11 mouse cellular contexts compared by ENCODE assay signal in the genomic region with DNA sequence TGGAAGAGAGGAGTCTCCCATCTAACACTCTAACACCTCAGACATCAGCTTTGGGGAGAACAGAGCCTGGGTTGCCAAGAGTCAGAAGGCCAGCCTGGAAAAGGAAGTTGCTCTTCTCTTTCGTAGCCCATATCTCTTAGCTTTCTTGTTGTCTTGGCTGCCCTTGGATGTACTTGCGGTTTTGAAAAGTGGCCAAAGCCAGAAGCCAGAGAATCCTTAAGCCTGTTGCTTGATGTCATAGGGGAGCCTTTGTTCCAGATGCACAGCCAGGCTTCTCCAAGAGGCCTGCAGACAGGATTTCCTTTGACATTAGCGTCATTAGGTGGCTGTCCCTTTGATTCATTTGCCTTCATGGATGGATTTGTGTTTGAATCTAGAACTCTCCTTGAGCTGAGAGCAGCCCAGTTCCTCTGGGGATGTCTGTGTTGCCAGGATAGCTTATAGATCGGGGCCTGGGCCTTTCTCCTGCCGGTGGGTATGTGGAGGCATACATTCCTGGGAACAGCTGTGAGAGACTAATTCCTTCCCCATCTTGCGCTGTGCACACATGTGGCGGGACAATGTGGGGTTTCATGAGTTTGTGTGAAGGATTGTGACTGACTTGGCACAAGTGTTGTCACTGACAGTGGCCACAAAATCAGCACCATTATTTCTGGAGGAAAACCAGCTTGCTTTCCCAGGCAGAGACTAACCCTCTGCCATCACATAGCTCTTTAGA.
DNase-seq lines count a peak whose midpoint lies in the region; ATAC-seq and TF ChIP-seq lines count a peak whose summit lies in the region.
"Had no signal": no experiment of that assay in that cellular context is flagged by ENCODE, and none has a peak within 500 bp of the region (broad histone marks: within the 10 kb centered on the region; RNA-seq: fewer than 3 reads in every experiment).

No protein-coding gene starts in this region.

- WGBS in midbrain, embryonic 10.5 days = 83% methylated on average over 7 of the region's 7 CpGs
- 81% methylated on average over 7 of the region's 7 CpGs for WGBS in midbrain, embryonic 14.5 days
- 70% methylated on average over 7 of the region's 7 CpGs for WGBS in kidney, adult 2 months

- H3K9me3 ChIP-seq in midbrain, embryonic 10.5 days (replicated peaks) = no peaks in the 10 kb centered on the region
- H3K9me3 ChIP-seq in midbrain, embryonic 14.5 days (ENCODE audit: control insufficient read depth, low read length) = no peaks in the 10 kb centered on the region
- H3K9me3 ChIP-seq: hindbrain, embryonic 12.5 days had no signal

- no peaks in the 10 kb centered on the region for H3K27me3 ChIP-seq in midbrain, embryonic 10.5 days (ENCODE audit: low read depth, poor library complexity, severe bottlenecking)
- H3K27me3 ChIP-seq in midbrain, embryonic 14.5 days (ENCODE audit: control insufficient read depth, insufficient read depth, low read length) = no peaks in the 10 kb centered on the region
- H3K27me3 ChIP-seq in kidney, adult 2 months (replicated peaks; ENCODE audit: control insufficient read depth, insufficient read depth, low read length) = no peaks in the 10 kb centered on the region
- H3K27me3 ChIP-seq in myocyte (ENCODE audit: control insufficient read depth, insufficient read depth, insufficient read length) = no peaks in the 10 kb centered on the region
- H3K27me3 ChIP-seq: hindbrain, embryonic 12.5 days; Patski had no signal

- H3K4me1 ChIP-seq in midbrain, embryonic 10.5 days = peaks cover 59% of the 10 kb centered on the region
- H3K4me1 ChIP-seq in midbrain, embryonic 14.5 days (ENCODE audit: control insufficient read depth, insufficient read depth, low read length) = 0 out of 2 replicates have a peak, but pooled peaks cover 2% of the 10 kb centered on the region
- no peaks in the 10 kb centered on the region for H3K4me1 ChIP-seq in kidney, adult 2 months (ENCODE audit: control insufficient read depth, insufficient read depth, low read length)

- H3K9ac ChIP-seq in midbrain, embryonic 14.5 days (replicated peaks; ENCODE audit: low read length) = no peak overlapping the region
- H3K9ac ChIP-seq: hindbrain, embryonic 12.5 days had no signal

- no peak for DNase-seq in midbrain, embryonic 10.5 days (ENCODE audit: low spot score)
- no peak for DNase-seq in midbrain, embryonic 14.5 days
- peak; percentile 78 to 80 for DNase-seq in adrenal gland, postnatal 36 days
- DNase-seq in kidney, adult 2 months = peak; percentile 75
- no peak for DNase-seq in right cerebral cortex, postnatal 36 days (ENCODE audit: low spot score in 2 of 2)
- DNase-seq: thymus, postnatal 14 days had no signal

- no peak for TF ChIP-seq CTCF in kidney, adult 2 months (conservative IDR thresholded peaks at IDR 0.05; ENCODE audit: insufficient read depth, insufficient read length, low read depth, low read length)

- H3K36me3 ChIP-seq in midbrain, embryonic 10.5 days = peaks cover 47% of the 10 kb centered on the region
- no peaks in the 10 kb centered on the region for H3K36me3 ChIP-seq in midbrain, embryonic 14.5 days (ENCODE audit: control insufficient read depth, insufficient read depth, low read length)
- no peaks in the 10 kb centered on the region for H3K36me3 ChIP-seq in kidney, adult 2 months (ENCODE audit: control insufficient read depth, insufficient read depth, low read length)
- peaks cover 15% of the 10 kb centered on the region for H3K36me3 ChIP-seq in myocyte (ENCODE audit: control insufficient read depth, insufficient read depth)

- H3K4me3 ChIP-seq in midbrain, embryonic 10.5 days = no peak overlapping the region
- no peak overlapping the region for H3K4me3 ChIP-seq in midbrain, embryonic 14.5 days (replicated peaks; ENCODE audit: low read depth, low read length)
- no peak overlapping the region for H3K4me3 ChIP-seq in kidney, adult 2 months (ENCODE audit: insufficient read depth, low read depth, low read length)
- H3K4me3 ChIP-seq in myocyte = no peak overlapping the region
- H3K4me3 ChIP-seq: hindbrain, embryonic 12.5 days had no signal

- no peak for ATAC-seq in midbrain, embryonic 14.5 days (ENCODE audit: low FRiP score, low TSS enrichment)
- ATAC-seq in erythroid progenitor cell, adult 5-6 weeks (replicated peaks; ENCODE audit: low FRiP score, poor library complexity, severe bottlenecking) = no peak
- ATAC-seq: Patski had no signal

- 0 out of 2 replicates have a peak overlapping the region, but pooled peaks have one; percentile 29 for H3K27ac ChIP-seq in midbrain, embryonic 10.5 days (replicated peaks)
- no peak overlapping the region for H3K27ac ChIP-seq in midbrain, embryonic 14.5 days (replicated peaks; ENCODE audit: low read depth, low read length)
- no peak overlapping the region for H3K27ac ChIP-seq in kidney, adult 2 months (ENCODE audit: insufficient read depth, low read depth, low read length)
- H3K27ac ChIP-seq: hindbrain, embryonic 12.5 days had no signal

- H3K4me2 ChIP-seq in midbrain, embryonic 14.5 days (ENCODE audit: low read length) = no peak overlapping the region
- H3K4me2 ChIP-seq in myocyte (ENCODE audit: low read depth) = peak overlapping the region; percentile 65
- H3K4me2 ChIP-seq: hindbrain, embryonic 12.5 days; midbrain, embryonic 11.5 days had no signal

- no peak overlapping the region for H3ac ChIP-seq in myocyte (ENCODE audit: control insufficient read depth, insufficient read length)

- no peak for TF ChIP-seq POLR2A in kidney, adult 2 months (IDR thresholded peaks at IDR 0.05; ENCODE audit: low read depth, low read length)
- TF ChIP-seq POLR2A in myocyte (IDR thresholded peaks at IDR 0.05; ENCODE audit: insufficient read length, low read depth) = no peak

- peaks cover 74% of the 10 kb centered on the region for H3K79me2 ChIP-seq in myocyte (ENCODE audit: control insufficient read depth, insufficient read depth)

TF ChIP-seq in myocyte, 11 proteins besides CTCF, POLR2A, EP300 and RAD21:
- TF ChIP-seq MYOG (IDR thresholded peaks at IDR 0.05; ENCODE audit: control insufficient read depth in 1 of 3, insufficient read depth in 1 of 3, insufficient read length in 2 of 3, low read depth in 2 of 3) = peak in 1 of 3 experiments; percentile 72
- TF ChIP-seq POLR2AphosphoS2 (IDR thresholded peaks at IDR 0.05; ENCODE audit: insufficient read length, low read depth) = no peak
- TF ChIP-seq USF1 (IDR thresholded peaks at IDR 0.05; ENCODE audit: low read depth) = no peak
- TF ChIP-seq SRF (IDR thresholded peaks at IDR 0.05; ENCODE audit: control insufficient read depth, insufficient read length, low read depth) = no peak
- TF ChIP-seq E2F4 (IDR thresholded peaks at IDR 0.05; ENCODE audit: insufficient read depth) = no peak
- peak; percentile 20 for TF ChIP-seq TCF3 (IDR thresholded peaks at IDR 0.05; ENCODE audit: insufficient read length, low read depth)
- TF ChIP-seq MYOD1 (IDR thresholded peaks at IDR 0.05; ENCODE audit: control insufficient read depth in 1 of 3, insufficient read length in 2 of 3, low read depth in 2 of 3) = peak in 2 of 3 experiments; percentile 83 to 90
- peak; percentile 59 for TF ChIP-seq TCF12 (IDR thresholded peaks at IDR 0.05; ENCODE audit: insufficient read depth, poor library complexity, severe bottlenecking)
- peak; percentile 61; the same call in 1 of the 2 replicates for TF ChIP-seq CEBPB (IDR thresholded peaks at IDR 0.05; ENCODE audit: insufficient read depth, poor library complexity, severe bottlenecking)

Comparison
In these comparisons a context has a peak if more than half of its experiments do, and no peak if none do; other contexts are left out.
1. DNase-seq: peak in adrenal gland, postnatal 36 days (2 of 2) and kidney, adult 2 months (single experiment); none in midbrain, embryonic 10.5 days (single experiment), midbrain, embryonic 14.5 days (single experiment) and right cerebral cortex, postnatal 36 days (0 of 2).